In the genomic region with DNA sequence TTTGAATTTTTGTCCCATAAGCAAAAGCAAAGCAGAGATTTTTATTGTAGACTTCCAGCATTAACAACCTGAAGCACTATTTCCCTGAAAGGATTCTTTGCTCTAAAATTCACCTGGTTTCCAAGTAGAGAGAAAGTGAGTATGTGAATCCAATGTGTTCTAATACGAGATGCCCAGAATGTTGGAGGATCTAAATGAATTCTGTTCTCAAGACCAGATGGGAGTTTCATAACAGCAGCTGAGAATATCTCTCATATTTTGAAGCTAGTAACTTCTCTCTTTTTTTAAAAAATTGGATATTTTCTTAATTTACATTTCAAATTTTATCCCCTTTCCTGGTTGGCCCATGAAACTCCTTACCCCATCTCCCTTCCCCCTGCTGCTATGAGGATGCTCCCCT, we compare ENCODE assay signal across 30 mouse cellular contexts. TPM values are rescaled to one million over a fixed set of nuclear protein-coding genes. Genes with fewer than 3 reads are reported as not detected.
"Had no signal": no experiment of that assay in that cellular context is flagged by ENCODE, and none has a peak within 500 bp of the region (broad histone marks: within the 10 kb centered on the region; RNA-seq: fewer than 3 reads in every experiment).

No protein-coding gene starts in this region.

- H3K27ac ChIP-seq: intestine, embryonic 15.5 days; kidney, embryonic 15.5 days; limb, embryonic 12.5 days; limb, embryonic 15.5 days; liver, embryonic 14.5 days; macrophage; midbrain, embryonic 12.5 days; midbrain, embryonic 15.5 days; neural tube, embryonic 12.5 days; neural tube, embryonic 15.5 days had no signal

- DNase-seq: kidney, adult 11 months; kidney, adult 8-10 months; kidney, postnatal 10 days; kidney, postnatal 36 days; left cerebral cortex, postnatal 4 days; liver, postnatal 0 days; lung, embryonic 14.5 days; retina, postnatal 1 day; thymus, adult 2 months; thymus, postnatal 14 days; thymus, postnatal 4 days had no signal

- H3K4me3 ChIP-seq: intestine, embryonic 15.5 days; kidney, embryonic 15.5 days; limb, embryonic 12.5 days; limb, embryonic 15.5 days; midbrain, embryonic 12.5 days; midbrain, embryonic 15.5 days; neural tube, embryonic 12.5 days; neural tube, embryonic 15.5 days had no signal

- H3K4me1 ChIP-seq: intestine, embryonic 15.5 days; kidney, embryonic 15.5 days; limb, embryonic 12.5 days; limb, embryonic 15.5 days; midbrain, embryonic 12.5 days; midbrain, embryonic 15.5 days; neural tube, embryonic 12.5 days; neural tube, embryonic 15.5 days had no signal

RNA-seq across cellular contexts. Expression of a gene that starts 0.4 kb away (rescaled TPM):
- total RNA-seq: layer of hippocampus, postnatal 14 days; left cerebral cortex, adult 18-20 months; left cerebral cortex, postnatal 10 days; left cerebral cortex, postnatal 4 days; megakaryocyte, adult 5-6 weeks had no signal
- polyA plus RNA-seq: intestine, embryonic 15.5 days; kidney, embryonic 15.5 days; limb, embryonic 12.5 days; limb, embryonic 15.5 days; liver, embryonic 11.5 days; liver, embryonic 14.5 days; liver, postnatal 0 days; lung, embryonic 14.5 days; lung, postnatal 0 days; macrophage; midbrain, embryonic 12.5 days; midbrain, embryonic 15.5 days; neural tube, embryonic 12.5 days; neural tube, embryonic 15.5 days; small intestine, adult 2 months; spleen, adult 2 months; stomach, embryonic 16.5 days; thymus, adult 2 months had no signal

RNA-seq across cellular contexts. Expression of a gene that starts 15.7 kb away (rescaled TPM):
- total RNA-seq: layer of hippocampus, postnatal 14 days; left cerebral cortex, adult 18-20 months; left cerebral cortex, postnatal 10 days; left cerebral cortex, postnatal 4 days; megakaryocyte, adult 5-6 weeks had no signal
- polyA plus RNA-seq: intestine, embryonic 15.5 days; kidney, embryonic 15.5 days; limb, embryonic 12.5 days; limb, embryonic 15.5 days; liver, embryonic 11.5 days; liver, embryonic 14.5 days; liver, postnatal 0 days; lung, embryonic 14.5 days; lung, postnatal 0 days; macrophage; midbrain, embryonic 12.5 days; midbrain, embryonic 15.5 days; neural tube, embryonic 12.5 days; neural tube, embryonic 15.5 days; small intestine, adult 2 months; spleen, adult 2 months; stomach, embryonic 16.5 days; thymus, adult 2 months had no signal

RNA-seq across cellular contexts. Expression of a gene that starts 35.3 kb away (rescaled TPM):
- total RNA-seq: layer of hippocampus, postnatal 14 days; left cerebral cortex, adult 18-20 months; left cerebral cortex, postnatal 10 days; left cerebral cortex, postnatal 4 days; megakaryocyte, adult 5-6 weeks had no signal
- polyA plus RNA-seq: intestine, embryonic 15.5 days; kidney, embryonic 15.5 days; limb, embryonic 12.5 days; limb, embryonic 15.5 days; liver, embryonic 11.5 days; liver, embryonic 14.5 days; liver, postnatal 0 days; lung, embryonic 14.5 days; lung, postnatal 0 days; macrophage; midbrain, embryonic 12.5 days; midbrain, embryonic 15.5 days; neural tube, embryonic 12.5 days; neural tube, embryonic 15.5 days; small intestine, adult 2 months; spleen, adult 2 months; stomach, embryonic 16.5 days; thymus, adult 2 months had no signal

RNA-seq across cellular contexts. Expression of a gene that starts 36.6 kb away (rescaled TPM):
- total RNA-seq: layer of hippocampus, postnatal 14 days; left cerebral cortex, adult 18-20 months; left cerebral cortex, postnatal 10 days; left cerebral cortex, postnatal 4 days; megakaryocyte, adult 5-6 weeks had no signal
- polyA plus RNA-seq: intestine, embryonic 15.5 days; kidney, embryonic 15.5 days; limb, embryonic 12.5 days; limb, embryonic 15.5 days; liver, embryonic 11.5 days; liver, embryonic 14.5 days; liver, postnatal 0 days; lung, embryonic 14.5 days; lung, postnatal 0 days; macrophage; midbrain, embryonic 12.5 days; midbrain, embryonic 15.5 days; neural tube, embryonic 12.5 days; neural tube, embryonic 15.5 days; small intestine, adult 2 months; spleen, adult 2 months; stomach, embryonic 16.5 days; thymus, adult 2 months had no signal

RNA-seq across cellular contexts. Expression of a gene that starts 39.5 kb away (rescaled TPM):
- total RNA-seq: layer of hippocampus, postnatal 14 days; left cerebral cortex, adult 18-20 months; left cerebral cortex, postnatal 10 days; left cerebral cortex, postnatal 4 days; megakaryocyte, adult 5-6 weeks had no signal
- polyA plus RNA-seq: intestine, embryonic 15.5 days; kidney, embryonic 15.5 days; limb, embryonic 12.5 days; limb, embryonic 15.5 days; liver, embryonic 11.5 days; liver, embryonic 14.5 days; liver, postnatal 0 days; lung, embryonic 14.5 days; lung, postnatal 0 days; macrophage; midbrain, embryonic 15.5 days; neural tube, embryonic 12.5 days; neural tube, embryonic 15.5 days; small intestine, adult 2 months; spleen, adult 2 months; stomach, embryonic 16.5 days; thymus, adult 2 months had no signal
